Mouse (Mus musculus) small intestine, adult 2 months (tissue): Measurements from ENCODE around the gene Exosc6. TPM values are rescaled to one million over a fixed set of nuclear protein-coding genes. Genes with fewer than 3 reads are reported as not detected.

Experiments
- polyA plus RNA-seq: library from polyadenylated mRNA; depleted of rRNA; stranded (reverse); fragments of >200 nt; gene quantifications from 2 replicates; pipeline ENCODE4 v1.2.3, GENCODE M21; 2012; rRNA removed

Exosc6 gene
- polyA plus RNA-seq, 1 experiment, result 25.8 TPM

Other genes starting within 250 kb of the Exosc6 start
- 13.5 and 21.6 TPM in 2 replicates for gene Cog4, start 209.7 kb upstream of the Exosc6 start, polyA plus RNA-seq
- 9.1 and 14.4 TPM in 2 replicates for gene Sf3b3, start 209.6 kb upstream of the Exosc6 start, polyA plus RNA-seq
- 17.9 and 21.7 TPM in 2 replicates for gene Fuk, start 153.9 kb upstream of the Exosc6 start, polyA plus RNA-seq
- gene St3gal2, start 136.4 kb upstream of the Exosc6 start, polyA plus RNA-seq, result 3.6 and 5.9 TPM in 2 replicates
- gene Ddx19a, start 58.5 kb upstream of the Exosc6 start, polyA plus RNA-seq, result 5.3 and 10.4 TPM in 2 replicates
- 1.3 and 1.7 TPM in 2 replicates for gene Ddx19b, start 24.6 kb upstream of the Exosc6 start, polyA plus RNA-seq
- gene Aars, start 23.2 kb upstream of the Exosc6 start, polyA plus RNA-seq, result 7.9 and 23.6 TPM in 2 replicates
- not detected in 2 replicates for gene Clec18a, start 36.1 kb downstream of the Exosc6 start, polyA plus RNA-seq
- 6.4 and 6.7 TPM in 2 replicates for gene Pdpr, start 38.3 kb downstream of the Exosc6 start, polyA plus RNA-seq
- 11.0 and 26.0 TPM in 2 replicates for gene Glg1, start 202.9 kb downstream of the Exosc6 start, polyA plus RNA-seq
- gene Rfwd3, start 243.9 kb downstream of the Exosc6 start, polyA plus RNA-seq, result 4.5 and 9.1 TPM in 2 replicates